Mouse (Mus musculus): Measurements from ENCODE around the gene Doc2a.
A peak's percentile ranks its signal among the peaks of the same experiment; 100 is the strongest.

Doc2a gene

GRCm38 (mm10) chr7:126847116-126847420 is at the start of gene Doc2a:
TSS of gene Doc2a (plus strand) at chr7:126847416.
- no peak for DNase-seq

GRCm38 (mm10) chr7:126798127-126799049 is 48.8 kb upstream of the Doc2a start:
- DNase-seq, result no peak

DNA sequence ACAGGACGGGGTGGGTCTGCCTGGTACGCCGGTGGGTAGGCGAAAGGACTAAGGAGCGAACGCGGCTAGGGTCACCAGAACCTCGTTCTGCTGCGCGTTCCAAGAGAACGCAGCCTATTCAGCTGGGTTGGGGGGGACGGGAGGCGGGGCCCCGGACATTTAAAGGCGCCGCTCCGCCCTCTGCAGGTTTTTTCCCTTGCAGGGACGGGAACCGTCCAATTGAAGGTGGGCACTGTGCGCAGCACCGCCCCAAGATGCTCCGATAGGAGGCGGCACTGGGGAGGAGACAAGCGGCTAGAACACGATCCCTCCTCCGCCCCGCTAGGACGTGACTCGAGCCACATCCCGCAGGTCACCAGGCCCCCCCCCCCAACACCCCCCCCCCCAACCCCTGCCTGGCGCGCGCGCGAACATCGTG is 48.2 kb upstream of the Doc2a start:
- peak; percentile 99 for DNase-seq

DNA sequence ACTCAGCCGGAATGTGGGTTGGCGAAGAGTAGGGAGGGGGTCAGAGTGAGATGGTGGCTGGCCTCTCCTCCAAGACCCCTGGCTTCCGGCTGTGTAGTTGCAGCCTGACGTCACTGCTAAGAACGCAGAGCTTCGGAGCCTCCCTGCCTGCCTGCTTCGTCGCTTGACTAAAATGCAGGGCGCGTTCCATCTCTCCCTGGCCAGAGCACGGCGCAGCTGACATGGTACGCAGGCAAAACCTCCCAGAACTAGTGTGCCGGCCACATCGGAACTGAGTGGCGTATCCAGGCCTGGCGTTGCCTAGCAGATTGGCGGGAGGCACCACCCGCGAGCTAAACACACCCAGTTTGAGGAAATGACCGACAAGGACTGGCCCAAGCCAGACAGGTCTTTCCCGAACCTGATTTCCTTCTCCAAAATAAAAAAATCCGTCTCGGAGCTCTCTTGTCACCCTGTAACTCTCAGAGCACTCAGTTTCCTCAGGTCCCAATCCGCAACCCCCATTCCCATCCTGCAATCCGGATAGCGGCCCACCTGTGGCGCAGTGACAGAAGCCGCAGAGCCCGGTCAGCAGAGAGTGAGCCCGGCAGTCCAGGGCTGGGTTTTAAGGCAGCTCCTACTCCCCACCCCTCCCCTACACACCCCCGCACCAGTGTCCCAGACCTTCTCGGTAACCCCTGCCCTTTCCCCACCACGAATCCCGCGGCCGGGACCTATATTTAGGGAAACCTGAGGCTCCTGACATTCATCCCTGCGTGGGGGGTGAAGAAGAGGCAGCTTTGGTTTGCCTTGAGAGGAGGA is 47.5 kb upstream of the Doc2a start:
- DNase-seq, result no peak

- DNase-seq, result no peak
These were observed 46.8 kb upstream of the Doc2a start for GRCm38 (mm10) chr7:126800269-126801056.

GRCm38 (mm10) chr7:126801057-126801422 is 46.2 kb upstream of the Doc2a start:
- no peak for DNase-seq

DNA sequence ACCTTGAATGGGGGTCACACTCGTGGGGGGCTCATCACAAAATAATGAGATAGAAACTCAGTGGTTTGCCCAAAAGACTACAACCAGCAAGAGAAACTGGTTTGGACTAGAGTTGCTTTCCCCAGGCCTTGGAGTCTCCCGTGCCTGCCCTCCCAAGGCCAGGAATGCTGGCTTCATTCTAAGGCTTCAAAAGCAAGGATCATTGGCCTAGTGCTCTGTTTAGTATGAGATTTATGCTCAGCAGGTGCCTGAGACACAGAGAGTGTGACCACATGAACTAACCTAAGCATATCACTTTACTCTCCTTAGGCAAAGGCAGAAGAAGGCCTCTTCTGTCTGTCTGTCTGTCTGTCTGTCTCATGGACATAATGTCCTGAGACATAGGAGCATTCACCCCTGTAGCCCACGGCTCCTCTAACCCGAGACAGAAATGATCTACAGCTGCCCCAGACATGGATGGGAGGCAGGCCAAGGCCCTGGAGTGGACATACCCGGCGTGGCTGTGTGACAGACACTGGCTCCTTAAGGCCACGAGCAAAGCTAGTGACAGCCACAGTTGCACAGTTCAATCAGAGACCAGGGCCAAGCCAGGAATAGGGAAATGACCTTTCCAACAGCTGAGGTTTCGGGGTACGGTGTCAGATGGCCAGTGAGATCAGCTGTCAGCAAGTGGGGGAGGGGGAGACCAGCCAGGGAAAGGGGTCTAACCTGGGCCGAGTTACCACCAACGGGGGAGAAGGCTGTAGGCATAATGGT is 44.9 kb upstream of the Doc2a start:
- DNase-seq, result no peak

- no peak for DNase-seq
These were observed 44.0 kb upstream of the Doc2a start for GRCm38 (mm10) chr7:126803181-126803580.

GRCm38 (mm10) chr7:126803751-126804150 is 43.5 kb upstream of the Doc2a start:
- DNase-seq, result no peak

DNA sequence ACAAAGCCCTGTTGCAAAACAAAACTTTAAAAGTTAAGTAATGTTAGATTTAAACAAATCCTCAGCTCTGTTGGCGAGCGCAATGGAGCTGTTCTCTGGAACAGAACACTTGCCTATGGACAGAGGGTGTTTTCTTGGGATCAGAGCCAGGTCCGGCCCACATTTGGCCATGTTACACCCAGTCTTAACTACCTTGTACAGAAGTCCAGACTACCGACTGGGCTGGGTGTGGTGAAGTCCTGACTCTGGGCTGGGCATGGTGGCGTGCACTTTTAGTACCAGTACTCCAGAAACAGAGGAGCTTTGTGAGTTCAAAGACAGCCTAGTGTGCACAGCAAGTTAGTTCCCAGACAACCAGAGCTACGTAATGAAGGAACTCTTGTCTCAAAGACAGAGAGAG is 40.3 kb upstream of the Doc2a start:
- peak; percentile 61 for DNase-seq

DNA sequence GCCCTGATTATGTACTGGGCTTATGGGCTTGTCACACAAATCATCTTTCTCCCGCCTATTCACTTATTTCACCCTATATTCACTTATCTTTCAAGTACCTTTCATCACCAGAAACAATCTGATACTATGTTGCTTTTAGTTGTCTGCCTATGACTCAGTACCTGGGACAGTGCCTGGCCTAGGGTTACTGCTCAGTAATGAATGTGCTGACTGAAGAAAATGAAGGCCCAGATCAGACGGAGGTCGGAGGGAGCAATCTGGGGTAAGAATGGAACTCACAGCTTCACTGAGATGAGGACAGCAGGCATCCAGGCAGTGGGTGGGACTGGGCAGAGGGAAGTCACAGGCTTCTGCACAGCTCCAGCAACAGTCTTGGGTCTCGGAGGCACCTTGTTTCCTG is 39.8 kb upstream of the Doc2a start:
- DNase-seq, result no peak

- DNase-seq, result peak; percentile 91
These were observed 38.3 kb upstream of the Doc2a start for GRCm38 (mm10) chr7:126808703-126809455.

DNA sequence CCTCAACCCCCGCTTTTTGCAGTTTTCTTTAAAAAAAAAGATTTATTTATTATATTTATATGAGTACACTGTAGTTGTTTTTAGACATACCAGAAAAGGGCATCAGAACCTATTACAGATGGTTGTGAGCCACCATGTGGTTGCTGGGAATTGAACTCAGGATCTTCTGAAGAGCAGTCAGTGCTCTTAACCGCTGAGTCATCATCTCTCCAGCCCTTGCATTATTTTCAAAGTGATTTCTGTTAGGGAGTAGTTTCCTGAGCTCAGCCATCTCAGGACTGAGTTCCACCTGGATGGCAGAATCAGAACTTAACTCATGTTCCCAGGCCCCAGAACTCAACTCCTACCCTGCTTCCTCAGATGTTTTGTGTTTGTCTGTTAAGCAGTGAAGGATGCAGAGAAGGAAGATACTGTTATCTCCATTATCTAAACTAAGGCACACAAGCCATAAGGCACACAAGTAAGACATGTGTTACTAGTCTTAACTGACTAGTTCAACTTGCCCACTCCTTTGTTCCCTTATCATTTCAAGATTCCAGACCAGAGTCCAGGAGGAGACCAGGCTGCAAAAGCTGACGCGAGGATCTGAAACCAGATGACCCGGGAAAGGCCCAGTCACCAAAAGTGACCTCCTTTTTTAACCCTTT is 37.4 kb upstream of the Doc2a start:
- DNase-seq, result no peak

DNA sequence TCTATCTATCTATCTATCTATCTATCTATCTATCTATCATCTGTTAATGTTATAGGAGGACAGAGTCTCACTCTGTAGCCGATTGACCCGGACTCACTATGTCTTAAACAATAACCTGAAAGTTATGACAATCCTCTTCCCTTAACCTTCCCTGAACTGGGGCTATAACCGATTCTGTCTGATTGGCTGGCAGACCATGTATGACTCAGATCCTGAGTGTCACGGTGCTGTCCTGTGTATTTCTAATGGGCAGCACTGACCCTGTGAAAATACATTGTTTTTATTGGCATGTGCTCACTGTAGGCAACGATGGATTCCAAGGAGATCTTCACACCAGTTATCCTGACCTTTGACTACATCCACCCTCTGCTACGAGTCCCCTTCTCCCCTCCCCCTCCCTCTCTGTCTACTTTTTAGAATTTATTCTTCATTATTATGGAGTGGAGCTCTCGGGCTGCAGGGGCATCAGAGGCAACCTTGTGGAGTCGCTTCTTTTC is 31.4 kb upstream of the Doc2a start:
- DNase-seq, result no peak

GRCm38 (mm10) chr7:126816494-126816893 is 30.7 kb upstream of the Doc2a start:
- no peak for DNase-seq

DNA sequence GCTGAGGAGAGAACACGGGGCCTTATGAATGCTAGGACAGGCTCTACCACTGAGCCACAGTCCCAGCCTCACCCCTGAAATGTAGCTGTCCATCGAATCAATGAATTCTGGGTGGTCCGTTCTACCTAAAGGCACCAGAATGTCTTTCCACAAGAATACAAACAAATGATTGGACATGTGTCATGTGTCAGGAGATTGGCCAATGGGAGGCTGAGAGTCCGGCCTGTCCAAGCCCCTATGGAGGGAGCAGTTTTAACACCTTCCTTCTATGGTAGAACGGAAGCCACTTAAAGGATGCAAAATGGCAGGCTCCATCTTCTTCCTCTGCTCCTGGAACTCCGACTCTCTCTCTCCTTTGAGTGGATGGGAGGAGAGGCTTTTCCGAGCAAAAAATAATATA is 29.6 kb upstream of the Doc2a start:
- no peak for DNase-seq

DNA sequence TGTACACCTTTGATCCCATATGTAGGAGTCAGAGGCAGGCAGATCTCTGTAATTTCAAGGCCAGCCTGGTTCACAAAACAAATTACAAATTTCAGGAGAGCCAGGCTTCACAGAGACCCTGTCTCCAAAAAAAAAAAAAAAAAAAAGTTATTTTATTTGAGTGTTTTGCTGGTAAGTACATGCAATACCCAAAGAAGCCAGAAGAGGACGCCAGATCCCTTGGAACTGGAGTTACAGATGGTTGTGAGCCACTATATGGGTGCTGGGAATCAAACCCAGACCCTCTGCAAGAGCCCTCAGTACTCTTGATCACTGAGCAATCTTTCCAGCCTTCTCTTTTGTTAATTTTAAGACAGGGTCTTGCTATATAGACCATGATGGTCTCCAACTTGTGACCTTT is 28.4 kb upstream of the Doc2a start:
- no peak for DNase-seq

- DNase-seq, result peak; percentile 87
These were observed 25.2 kb upstream of the Doc2a start for GRCm38 (mm10) chr7:126821835-126822511.

- DNase-seq, result no peak
These were observed 24.5 kb upstream of the Doc2a start for GRCm38 (mm10) chr7:126822741-126823140.

DNA sequence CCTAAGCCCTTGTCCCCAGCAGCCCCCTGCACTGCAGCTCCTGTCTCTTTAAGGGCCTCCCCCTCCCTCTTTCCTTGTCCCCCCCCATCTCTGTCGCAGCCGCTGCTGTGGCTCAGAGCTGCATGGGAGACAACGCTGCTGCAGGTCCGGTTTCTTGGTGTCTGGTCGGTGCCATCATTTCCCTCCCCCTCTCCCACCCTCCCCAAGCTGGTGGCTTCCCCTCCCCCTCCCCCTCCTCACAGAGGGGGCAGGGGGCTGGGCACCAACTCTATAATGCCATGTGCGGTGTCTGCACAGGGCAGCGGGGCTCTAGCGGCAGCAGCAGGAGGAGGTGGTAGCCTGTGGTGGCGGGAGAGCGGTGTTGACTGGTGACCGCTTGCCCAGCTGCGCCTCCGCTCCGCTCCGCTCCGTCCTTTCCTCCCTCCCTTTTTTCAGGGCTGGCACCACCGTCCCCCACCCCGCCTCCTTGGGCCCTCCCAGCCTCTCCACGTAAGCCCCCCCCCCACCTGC is 24.0 kb upstream of the Doc2a start:
- no peak for DNase-seq

Measured in lung, postnatal 10 days (tissue).